8 mouse cellular contexts compared by ENCODE assay signal in the genomic region with DNA sequence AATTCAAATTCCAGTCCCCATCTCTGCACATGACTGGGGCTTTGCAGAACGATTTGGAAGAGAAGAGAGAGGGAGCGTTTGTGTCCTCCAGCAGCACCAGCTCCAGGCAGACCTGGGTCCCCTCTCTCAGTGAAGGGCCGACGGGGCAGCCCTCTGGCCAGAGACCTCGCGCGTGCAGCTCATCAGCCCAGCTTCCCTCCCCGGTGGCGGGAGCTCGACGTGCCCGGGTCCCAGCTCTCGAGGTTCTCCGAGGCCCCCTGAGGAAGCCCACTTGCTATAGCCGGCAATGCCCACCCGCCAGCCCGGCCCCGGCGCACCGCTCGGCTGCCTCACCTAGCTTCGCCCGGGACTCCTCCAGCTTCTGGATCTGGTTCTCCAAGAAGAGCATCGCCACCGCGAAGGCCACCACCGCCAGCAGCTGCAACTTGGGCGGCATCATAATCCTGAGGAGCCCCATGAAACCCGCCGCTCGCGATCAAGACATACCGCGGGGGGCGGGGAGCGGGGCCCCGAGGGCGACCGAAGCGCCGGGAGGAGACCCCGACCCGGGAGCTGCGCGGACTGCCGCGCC. TPM values are rescaled to one million over a fixed set of nuclear protein-coding genes. Genes with fewer than 3 reads are reported as not detected.
DNase-seq lines count a peak whose midpoint lies in the region; ATAC-seq and TF ChIP-seq lines count a peak whose summit lies in the region.

No protein-coding gene starts in this region.

- no peak overlapping the region for H3K27ac ChIP-seq in kidney, adult 2 months (ENCODE audit: insufficient read depth, low read depth, low read length)
- peak overlapping the region; percentile 86 for H3K27ac ChIP-seq in embryonic facial prominence, embryonic 13.5 days

- no peaks in the 10 kb centered on the region for H3K9me3 ChIP-seq in embryonic facial prominence, embryonic 13.5 days

- peak; percentile 5; the same call in 1 of the 2 replicates for ATAC-seq in embryonic facial prominence, embryonic 13.5 days (ENCODE audit: insufficient number of reproducible peaks, insufficient read depth, low FRiP score, low TSS enrichment, low read depth)
- ATAC-seq in megakaryocyte, adult 5-6 weeks (ENCODE audit: poor library complexity, severe bottlenecking): peak; percentile 13

- H3K4me3 ChIP-seq in kidney, adult 2 months (ENCODE audit: insufficient read depth, low read depth, low read length): peak overlapping the region; percentile 90
- peak overlapping the region; percentile 84 for H3K4me3 ChIP-seq in embryonic facial prominence, embryonic 13.5 days

- peak overlapping the region; percentile 94 for H3K9ac ChIP-seq in embryonic facial prominence, embryonic 13.5 days

- under 1% methylated on average over 46 of the region's 47 CpGs for WGBS in kidney, adult 2 months
- WGBS in embryonic facial prominence, embryonic 13.5 days: under 1% methylated on average over 47 of the region's 47 CpGs

- no peaks in the 10 kb centered on the region for H3K27me3 ChIP-seq in kidney, adult 2 months (replicated peaks; ENCODE audit: control insufficient read depth, insufficient read depth, low read length)
- H3K27me3 ChIP-seq in embryonic facial prominence, embryonic 13.5 days: no peaks in the 10 kb centered on the region
- H3K27me3 ChIP-seq in splenic B cell, adult 2 months (ENCODE audit: control insufficient read depth, insufficient read depth, low read length, poor library complexity, severe bottlenecking): no peaks in the 10 kb centered on the region

- peaks cover 4% of the 10 kb centered on the region for H3K4me1 ChIP-seq in kidney, adult 2 months (ENCODE audit: control insufficient read depth, insufficient read depth, low read length)
- peaks cover 34% of the 10 kb centered on the region for H3K4me1 ChIP-seq in embryonic facial prominence, embryonic 13.5 days

- no peak for TF ChIP-seq POLR2A in kidney, adult 2 months (IDR thresholded peaks at IDR 0.05; ENCODE audit: low read depth, low read length)

- TF ChIP-seq CTCF in kidney, adult 2 months (conservative IDR thresholded peaks at IDR 0.05; ENCODE audit: insufficient read depth, insufficient read length, low read depth, low read length): no peak

- H3K4me2 ChIP-seq in embryonic facial prominence, embryonic 13.5 days: peak overlapping the region; percentile 93

- DNase-seq in kidney, adult 2 months: no peak
- no peak for DNase-seq in kidney, adult 11 months
- peak; percentile 18 for DNase-seq in ES-CJ7 (ENCODE audit: low read depth, low spot score)
- peak; percentile 9 for DNase-seq in heart, postnatal 25 days (ENCODE audit: low spot score)
- peak; percentile 23 to 36 for DNase-seq in left cerebral cortex, postnatal 14 days (ENCODE audit: low spot score in 2 of 2)
- peak; percentile 41 for DNase-seq in splenic B cell, adult 2 months (ENCODE audit: low read depth, low spot score)

- H3K36me3 ChIP-seq in kidney, adult 2 months (ENCODE audit: control insufficient read depth, insufficient read depth, low read length): no peaks in the 10 kb centered on the region; the same call in 1 of the 2 replicates
- H3K36me3 ChIP-seq in embryonic facial prominence, embryonic 13.5 days: peaks cover 11% of the 10 kb centered on the region; the same call in 1 of the 2 replicates
- no peaks in the 10 kb centered on the region for H3K36me3 ChIP-seq in splenic B cell, adult 2 months (ENCODE audit: control insufficient read depth, insufficient read depth, low read length, poor library complexity, severe bottlenecking)

- intact Hi-C loops in heart, postnatal 25 days (cut with DNase I): loop anchor here (5.0 kb wide), 3 partner anchors 37 to 123 kb away; no protein-coding TSS in a partner anchor
- intact Hi-C loops in left cerebral cortex, postnatal 14 days (cut with DNase I): loop anchor here (5.0 kb wide), 2 partner anchors 37 to 48 kb away; no protein-coding TSS in a partner anchor

RNA-seq across cellular contexts. Expression of a gene that starts 0.5 kb away (rescaled TPM):
- polyA plus RNA-seq in kidney, adult 2 months (2012; rRNA removed): 4.9 and 5.2 TPM in 2 replicates
- 19.0 and 21.3 TPM in 2 replicates for polyA plus RNA-seq in embryonic facial prominence, embryonic 13.5 days (2015; fragmentation: Nextera tagmentation; extraction: Ambion mirVana)
- total RNA-seq in heart, postnatal 25 days (2021): 10 to 100 TPM in 1 of 2 experiments, 1 to 10 TPM in 1; 9.8 to 10.3 TPM
- total RNA-seq in left cerebral cortex, postnatal 14 days (2021): 10 to 100 TPM; 57.2 to 65.1 TPM
- 9.0 and 10.5 TPM in 2 replicates for total RNA-seq in megakaryocyte, adult 5-6 weeks (2015)
- 9.8 and 10.9 TPM in 2 replicates for total RNA-seq in megakaryocyte, adult 5-6 weeks (2017)

RNA-seq across cellular contexts. Expression of a gene that starts 0.6 kb away (rescaled TPM):
- polyA plus RNA-seq in kidney, adult 2 months (2012; rRNA removed): 215 and 275 TPM in 2 replicates
- 609 and 619 TPM in 2 replicates for polyA plus RNA-seq in embryonic facial prominence, embryonic 13.5 days (2015; fragmentation: Nextera tagmentation; extraction: Ambion mirVana)
- total RNA-seq in heart, postnatal 25 days (2021): 100 to 1,000 TPM; 141 to 147 TPM
- total RNA-seq in left cerebral cortex, postnatal 14 days (2021): 100 to 1,000 TPM; 272 to 276 TPM
- 348 and 402 TPM in 2 replicates for total RNA-seq in megakaryocyte, adult 5-6 weeks (2015)
- total RNA-seq in megakaryocyte, adult 5-6 weeks (2017): 537 and 557 TPM in 2 replicates

Comparison
In these comparisons a context has a peak if more than half of its experiments do, and no peak if none do; other contexts are left out.
1. DNase-seq: peak in ES-CJ7 (single experiment), heart, postnatal 25 days (single experiment), left cerebral cortex, postnatal 14 days (2 of 2) and splenic B cell, adult 2 months (single experiment); none in kidney, adult 2 months (single experiment) and kidney, adult 11 months (single experiment).
2. RNA of a gene that starts 0.5 kb away (total RNA-seq): 57.2 to 65.1 TPM in left cerebral cortex, postnatal 14 days; 9.0 to 10.9 TPM in megakaryocyte, adult 5-6 weeks and 9.8 to 10.3 TPM in heart, postnatal 25 days; every median in the first group is over 4 times any median in the second.